Mouse (Mus musculus): ENCODE measurements at regions not wholly inside any gene's neighbourhood (a gene's known extent, or its start where the extent isn't known, plus 50 kb on each side); places are given as distances from the start of the nearest gene placed in this dataset.
A peak's percentile ranks its signal among the peaks of the same experiment; 100 is the strongest.

DNA sequence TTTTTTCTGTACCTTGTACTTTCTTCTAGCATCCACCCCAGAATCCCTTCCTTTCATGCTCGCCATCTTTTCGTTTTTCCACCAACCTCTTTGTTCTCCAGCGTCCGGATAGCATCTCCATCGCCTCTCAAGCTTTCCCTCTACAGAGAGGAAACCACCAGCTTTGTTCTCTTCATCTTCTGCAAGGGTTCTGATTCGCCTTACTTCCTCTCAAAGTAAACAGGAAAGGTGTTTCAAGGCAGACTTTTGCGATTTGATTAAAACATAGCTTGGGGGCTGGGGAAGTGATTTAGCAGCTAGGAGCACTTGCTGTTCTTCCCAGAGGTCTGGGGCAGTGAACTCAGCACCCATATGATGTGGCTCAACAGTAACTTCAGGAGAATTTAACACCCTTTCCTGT lies 71.4 kb downstream of the Emp1 start:
- no peak for DNase-seq
- WGBS, result 43% methylated on average over 7 of the region's 7 CpGs
- Histone ChIP-seq H3K4me1 (ENCODE audit: control insufficient read depth, insufficient read depth, low read length) (no peaks in the 10 kb centered on the region), H3K4me3 (replicated peaks; ENCODE audit: extremely low read depth, low read depth, low read length) (no peak overlapping the region)
- no peak for TF ChIP-seq CTCF (IDR thresholded peaks at IDR 0.05; ENCODE audit: insufficient read depth, low read length)
- TF ChIP-seq POLR2A (IDR thresholded peaks at IDR 0.05; ENCODE audit: borderline replicate concordance, extremely low read depth, low read depth, low read length), result no peak

- TF ChIP-seq CTCF (IDR thresholded peaks at IDR 0.05; ENCODE audit: insufficient read depth, low read length) (no peak), POLR2A (IDR thresholded peaks at IDR 0.05; ENCODE audit: borderline replicate concordance, extremely low read depth, low read depth, low read length) (no peak)
- DNase-seq, result no peak
- WGBS, result 65% methylated on average over 4 of the region's 4 CpGs
- Histone ChIP-seq H3K4me1 (ENCODE audit: control insufficient read depth, insufficient read depth, low read length) (no peaks in the 10 kb centered on the region), H3K4me3 (replicated peaks; ENCODE audit: extremely low read depth, low read depth, low read length) (no peak overlapping the region)
Observed at GRCm38 (mm10) chr6:135436315-135436714, 74.0 kb downstream of the Emp1 start.

DNA sequence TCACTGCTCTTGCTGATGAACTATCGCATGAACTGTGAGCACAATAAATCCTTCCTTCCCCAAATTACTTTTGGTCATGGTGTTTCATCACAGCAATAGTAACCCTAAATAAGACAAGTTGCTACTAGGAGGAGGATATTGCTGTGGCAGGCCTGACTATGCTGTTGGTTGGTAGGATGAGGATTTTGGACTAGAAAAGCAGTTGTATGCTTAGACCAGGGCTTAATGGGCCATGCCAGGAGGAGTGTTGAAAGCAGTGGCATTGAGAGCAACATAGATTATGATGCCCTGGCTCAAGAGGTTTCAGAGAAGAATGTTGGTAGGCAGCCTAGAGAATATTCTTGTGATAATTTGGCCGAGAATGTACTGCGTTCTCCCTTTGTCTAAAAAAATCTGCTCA lies 75.9 kb downstream of the Emp1 start:
- no peaks in the 10 kb centered on the region for H3K4me1 ChIP-seq (ENCODE audit: control insufficient read depth, insufficient read depth, low read length)
- no peak for TF ChIP-seq POLR2A (IDR thresholded peaks at IDR 0.05; ENCODE audit: borderline replicate concordance, extremely low read depth, low read depth, low read length)
- TF ChIP-seq CTCF (IDR thresholded peaks at IDR 0.05; ENCODE audit: insufficient read depth, low read length), result no peak
- 95% methylated on average over 3 of the region's 3 CpGs for WGBS
- H3K4me3 ChIP-seq (replicated peaks; ENCODE audit: extremely low read depth, low read depth, low read length), result no peak overlapping the region
- no peak for DNase-seq

GRCm38 (mm10) chr6:135441126-135441871 lies 79.0 kb downstream of the Emp1 start:
- no peak for DNase-seq
- TF ChIP-seq CTCF (IDR thresholded peaks at IDR 0.05; ENCODE audit: insufficient read depth, low read length) (no peak), POLR2A (IDR thresholded peaks at IDR 0.05; ENCODE audit: borderline replicate concordance, extremely low read depth, low read depth, low read length) (no peak)
- WGBS, result 71% methylated on average over 11 of the region's 11 CpGs
- no peaks in the 10 kb centered on the region for H3K4me1 ChIP-seq (ENCODE audit: control insufficient read depth, insufficient read depth, low read length)
- H3K4me3 ChIP-seq (replicated peaks; ENCODE audit: extremely low read depth, low read depth, low read length), result no peak overlapping the region

DNA sequence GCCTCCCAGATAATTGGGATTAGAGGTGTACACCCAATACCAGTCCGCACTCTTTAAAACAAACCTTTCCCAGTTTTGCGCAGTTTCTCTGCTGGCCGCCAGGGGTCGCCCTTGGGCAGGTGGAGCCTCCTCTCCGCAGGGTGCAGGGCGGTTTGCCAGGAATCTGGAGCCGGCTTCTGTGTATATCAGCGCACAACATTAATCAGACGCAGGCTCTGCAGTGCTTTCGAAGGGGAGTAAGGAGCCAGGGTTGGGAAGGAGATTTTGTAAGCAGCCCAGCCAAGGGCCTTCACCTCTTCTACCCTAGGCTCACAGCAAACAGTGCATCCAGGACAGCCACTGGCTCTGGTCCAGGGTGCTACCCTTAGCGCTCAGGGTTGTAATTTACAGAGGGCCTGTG lies 82.3 kb downstream of the Emp1 start:
- TF ChIP-seq CTCF (IDR thresholded peaks at IDR 0.05; ENCODE audit: insufficient read depth, low read length), result peak; percentile 79
- TF ChIP-seq POLR2A (IDR thresholded peaks at IDR 0.05; ENCODE audit: borderline replicate concordance, extremely low read depth, low read depth, low read length), result no peak
- WGBS, result 7% methylated on average over 11 of the region's 11 CpGs
- H3K4me3 ChIP-seq (replicated peaks; ENCODE audit: extremely low read depth, low read depth, low read length), result no peak overlapping the region
- peak; percentile 83 for DNase-seq
- no peaks in the 10 kb centered on the region for H3K4me1 ChIP-seq (ENCODE audit: control insufficient read depth, insufficient read depth, low read length)

DNA sequence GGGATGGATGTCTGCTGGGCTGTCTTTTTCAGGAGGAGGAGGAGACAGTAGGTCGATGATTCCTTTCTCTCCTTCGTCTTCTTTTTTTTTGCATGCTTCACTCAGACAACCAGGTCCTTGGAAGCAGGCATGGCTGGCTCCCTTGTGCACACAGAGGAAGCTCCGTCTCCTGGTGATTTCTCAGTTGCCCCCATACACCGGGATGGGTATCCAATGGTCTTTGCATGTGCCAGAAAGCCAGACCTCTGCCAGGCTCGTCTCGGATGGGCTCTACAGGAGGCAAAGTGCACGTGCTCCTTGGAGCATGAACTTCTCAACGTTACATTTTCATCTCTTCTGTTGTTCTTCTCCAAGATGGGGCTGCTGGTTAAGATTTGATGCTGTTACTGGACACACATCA lies 82.7 kb downstream of the Emp1 start:
- Histone ChIP-seq H3K4me1 (ENCODE audit: control insufficient read depth, insufficient read depth, low read length) (no peaks in the 10 kb centered on the region), H3K4me3 (replicated peaks; ENCODE audit: extremely low read depth, low read depth, low read length) (no peak overlapping the region)
- TF ChIP-seq POLR2A (IDR thresholded peaks at IDR 0.05; ENCODE audit: borderline replicate concordance, extremely low read depth, low read depth, low read length) (no peak), CTCF (IDR thresholded peaks at IDR 0.05; ENCODE audit: insufficient read depth, low read length) (no peak)
- WGBS, result 52% methylated on average over 8 of the region's 8 CpGs
- DNase-seq, result no peak

GRCm38 (mm10) chr6:135447801-135448200 lies 85.5 kb downstream of the Emp1 start:
- 65% methylated on average over 2 of the region's 2 CpGs for WGBS
- no peak overlapping the region for H3K4me3 ChIP-seq (replicated peaks; ENCODE audit: extremely low read depth, low read depth, low read length)
- DNase-seq, result no peak
- TF ChIP-seq POLR2A (IDR thresholded peaks at IDR 0.05; ENCODE audit: borderline replicate concordance, extremely low read depth, low read depth, low read length) (no peak), CTCF (IDR thresholded peaks at IDR 0.05; ENCODE audit: insufficient read depth, low read length) (no peak)
- H3K4me1 ChIP-seq (ENCODE audit: control insufficient read depth, insufficient read depth, low read length), result no peaks in the 10 kb centered on the region

- H3K4me3 ChIP-seq (replicated peaks; ENCODE audit: extremely low read depth, low read depth, low read length), result no peak overlapping the region
- TF ChIP-seq POLR2A (IDR thresholded peaks at IDR 0.05; ENCODE audit: borderline replicate concordance, extremely low read depth, low read depth, low read length) (no peak), CTCF (IDR thresholded peaks at IDR 0.05; ENCODE audit: insufficient read depth, low read length) (no peak)
- DNase-seq, result no peak
- WGBS, result 69% methylated on average over 5 of the region's 5 CpGs
- no peaks in the 10 kb centered on the region for H3K4me1 ChIP-seq (ENCODE audit: control insufficient read depth, insufficient read depth, low read length)
Observed at GRCm38 (mm10) chr6:135449228-135449627, 86.9 kb downstream of the Emp1 start.

DNA sequence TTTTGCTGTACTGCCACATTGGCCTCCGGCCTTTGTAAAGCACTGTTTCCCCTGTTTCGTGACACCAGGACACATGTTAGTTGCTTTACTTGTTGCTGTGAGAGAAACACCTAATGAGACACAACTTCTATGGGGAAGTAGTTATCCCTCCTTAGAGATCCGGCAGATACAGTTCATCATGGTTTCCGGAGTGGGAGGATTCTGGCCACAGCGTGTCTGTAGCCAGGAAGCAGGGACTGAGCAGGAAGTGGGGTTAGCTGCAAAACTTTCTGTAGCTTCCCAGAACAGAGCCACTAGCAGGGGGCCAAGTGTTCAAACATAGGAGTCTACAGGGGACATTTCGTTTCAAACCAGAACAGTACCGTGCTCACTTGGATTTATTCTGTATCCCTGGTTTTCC lies 88.2 kb downstream of the Emp1 start:
- 46% methylated on average over 7 of the region's 7 CpGs for WGBS
- DNase-seq, result no peak
- no peak for TF ChIP-seq CTCF (IDR thresholded peaks at IDR 0.05; ENCODE audit: insufficient read depth, low read length)
- no peak for TF ChIP-seq POLR2A (IDR thresholded peaks at IDR 0.05; ENCODE audit: borderline replicate concordance, extremely low read depth, low read depth, low read length)
- Histone ChIP-seq H3K4me3 (replicated peaks; ENCODE audit: extremely low read depth, low read depth, low read length) (no peak overlapping the region), H3K4me1 (ENCODE audit: control insufficient read depth, insufficient read depth, low read length) (no peaks in the 10 kb centered on the region)

GRCm38 (mm10) chr6:135451165-135451797 lies 88.9 kb downstream of the Emp1 start:
- Histone ChIP-seq H3K4me3 (replicated peaks; ENCODE audit: extremely low read depth, low read depth, low read length) (no peak overlapping the region), H3K4me1 (ENCODE audit: control insufficient read depth, insufficient read depth, low read length) (no peaks in the 10 kb centered on the region)
- TF ChIP-seq CTCF (IDR thresholded peaks at IDR 0.05; ENCODE audit: insufficient read depth, low read length) (no peak), POLR2A (IDR thresholded peaks at IDR 0.05; ENCODE audit: borderline replicate concordance, extremely low read depth, low read depth, low read length) (no peak)
- no peak for DNase-seq
- WGBS, result 86% methylated on average over 8 of the region's 8 CpGs
